Mouse (Mus musculus): ENCODE data around the gene Gm4133. TPM values are rescaled to one million over a fixed set of nuclear protein-coding genes. Genes with fewer than 3 reads are reported as not detected.
"Not testable (repeated sequence)": the region's sequence is repeated elsewhere in the genome, so short reads cannot be mapped to it uniquely, and the experiment has no call there.

Gm4133 gene
- polyA plus RNA-seq (2014; fragmentation: Nextera tagmentation; extraction: Ambion mirVana): not detected in 2 replicates

- not testable (repeated sequence) for H3K9me3 ChIP-seq (ENCODE audit: control insufficient read depth, low read length); H3K27ac ChIP-seq (ENCODE audit: low read depth, low read length); H3K36me3 ChIP-seq (ENCODE audit: control insufficient read depth, insufficient read depth, low read length); DNase-seq (ENCODE audit: low spot score); H3K27me3 ChIP-seq (replicated peaks; ENCODE audit: control insufficient read depth, insufficient read depth, low read length); H3K9ac ChIP-seq (ENCODE audit: low read depth, low read length); H3K4me1 ChIP-seq (replicated peaks; ENCODE audit: control insufficient read depth, insufficient read depth, low read length); H3K4me3 ChIP-seq (ENCODE audit: low read depth, low read length); ATAC-seq (replicated peaks; ENCODE audit: low FRiP score); H3K4me2 ChIP-seq
- WGBS: no CpG with 5 or more reads among the region's 2 CpGs
Measured at GRCm38 (mm10) chr7:20333965-20334364, at the start of gene Gm4133. TSS of gene Gm4133 (minus strand) at chr7:20334065.

GRCm38 (mm10) chr7:20375310-20375709 is 41.4 kb upstream of the Gm4133 start, which contains the start of gene Gm5728:
TSS of gene Gm5728 (minus strand) at chr7:20375410.
- not testable (repeated sequence) for H3K4me3 ChIP-seq (ENCODE audit: low read depth, low read length); H3K4me2 ChIP-seq; H3K4me1 ChIP-seq (replicated peaks; ENCODE audit: control insufficient read depth, insufficient read depth, low read length); H3K27ac ChIP-seq (ENCODE audit: low read depth, low read length); H3K36me3 ChIP-seq (ENCODE audit: control insufficient read depth, insufficient read depth, low read length); ATAC-seq (replicated peaks; ENCODE audit: low FRiP score); H3K9ac ChIP-seq (ENCODE audit: low read depth, low read length); H3K27me3 ChIP-seq (replicated peaks; ENCODE audit: control insufficient read depth, insufficient read depth, low read length); DNase-seq (ENCODE audit: low spot score); H3K9me3 ChIP-seq (ENCODE audit: control insufficient read depth, low read length)
- no CpG with 5 or more reads among the region's 1 CpGs for WGBS

Other genes with a start within 250 kb of the Gm4133 start
- not detected in 2 replicates for gene Vmn1r91, start 234.4 kb downstream of the Gm4133 start, polyA plus RNA-seq (2014; fragmentation: Nextera tagmentation; extraction: Ambion mirVana)
- gene Gm16442, start 211.5 kb downstream of the Gm4133 start, polyA plus RNA-seq (2014; fragmentation: Nextera tagmentation; extraction: Ambion mirVana): not detected in 2 replicates
- gene Vmn1r93, start 195.0 kb downstream of the Gm4133 start, polyA plus RNA-seq (2014; fragmentation: Nextera tagmentation; extraction: Ambion mirVana): not detected in 2 replicates
- gene Vmn1r94, start 165.7 kb downstream of the Gm4133 start, polyA plus RNA-seq (2014; fragmentation: Nextera tagmentation; extraction: Ambion mirVana): not detected in 2 replicates
- gene Vmn1r95, start 140.4 kb downstream of the Gm4133 start, polyA plus RNA-seq (2014; fragmentation: Nextera tagmentation; extraction: Ambion mirVana): not detected in 2 replicates
- not detected in 2 replicates for gene Gm6164, start 128.5 kb downstream of the Gm4133 start, polyA plus RNA-seq (2014; fragmentation: Nextera tagmentation; extraction: Ambion mirVana)
- not detected in 2 replicates for gene Gm4498, start 100.2 kb downstream of the Gm4133 start, polyA plus RNA-seq (2014; fragmentation: Nextera tagmentation; extraction: Ambion mirVana)
- not detected in 2 replicates for gene Gm5890, start 71.2 kb downstream of the Gm4133 start, polyA plus RNA-seq (2014; fragmentation: Nextera tagmentation; extraction: Ambion mirVana)
- gene Gm5728, start 41.3 kb upstream of the Gm4133 start, polyA plus RNA-seq (2014; fragmentation: Nextera tagmentation; extraction: Ambion mirVana): not detected in 2 replicates
- gene Vmn1r100, start 83.9 kb upstream of the Gm4133 start, polyA plus RNA-seq (2014; fragmentation: Nextera tagmentation; extraction: Ambion mirVana): not detected in 2 replicates
- not detected in 2 replicates for gene Vmn1r101, start 108.5 kb upstream of the Gm4133 start, polyA plus RNA-seq (2014; fragmentation: Nextera tagmentation; extraction: Ambion mirVana)
- gene Gm10670, start 140.9 kb upstream of the Gm4133 start, polyA plus RNA-seq (2014; fragmentation: Nextera tagmentation; extraction: Ambion mirVana): not detected in 2 replicates
- gene Vmn1r103, start 176.5 kb upstream of the Gm4133 start, polyA plus RNA-seq (2014; fragmentation: Nextera tagmentation; extraction: Ambion mirVana): not detected in 2 replicates
- gene Vmn1r104, start 199.8 kb upstream of the Gm4133 start, polyA plus RNA-seq (2014; fragmentation: Nextera tagmentation; extraction: Ambion mirVana): not detected in 2 replicates
- not detected in 2 replicates for gene Gm5726, start 211.7 kb upstream of the Gm4133 start, polyA plus RNA-seq (2014; fragmentation: Nextera tagmentation; extraction: Ambion mirVana)
- gene Gm4141, start 242.2 kb upstream of the Gm4133 start, polyA plus RNA-seq (2014; fragmentation: Nextera tagmentation; extraction: Ambion mirVana): not detected in 2 replicates

Data from liver, embryonic 11.5 days (tissue).